Mouse (Mus musculus) cerebellum, adult 11-12 months (tissue): Measurements from ENCODE around the gene Chmp2b.

ENCODE experiments used
- DNase-seq: peaks from one replicate; pipeline ENCODE4 v3.0.0; 2022

Gene Chmp2b

GRCm38 (mm10) chr16:65526004-65526403 is 36.5 kb downstream of the Chmp2b start:
- no peak for DNase-seq

GRCm38 (mm10) chr16:65520211-65520610 is 42.3 kb downstream of the Chmp2b start, which contains the start of gene Pou1f1:
TSS of gene Pou1f1 (plus strand) at chr16:65520511.
- no peak for DNase-seq

- no peak for DNase-seq
These were observed 48.3 kb downstream of the Chmp2b start for GRCm38 (mm10) chr16:65514223-65514622.

GRCm38 (mm10) chr16:65497049-65497448 is 65.5 kb downstream of the Chmp2b start:
- DNase-seq: no peak

- DNase-seq: no peak
These were observed 66.5 kb downstream of the Chmp2b start for GRCm38 (mm10) chr16:65496030-65496429.
